Mouse (Mus musculus) liver, adult 2 months (tissue): ENCODE results near the gene Dlst. TPM values are rescaled to one million over a fixed set of nuclear protein-coding genes. Genes with fewer than 3 reads are reported as not detected.

Experiments
- DNase-seq: peaks from one replicate; pipeline ENCODE4 v3.0.0-alpha.2; 2011; ENCODE audit warnings: low read depth, low spot score; ENCODE audit errors: extremely low read depth
- H3K27ac ChIP-seq: fragments of 200-500 bp; replicated peaks from 2 replicates; pipeline ENCODE4 v1.5.1; 2012; ENCODE audit warnings: low read depth, mild to moderate bottlenecking, control low read depth, inconsistent platforms, low read length; ENCODE audit not compliant: insufficient read depth
- H3K27me3 ChIP-seq: fragments of 200-500 bp; 2 replicates; pipeline ENCODE4 v1.6.1; 2012; ENCODE audit warnings: mild to moderate bottlenecking, moderate library complexity, low read length, inconsistent platforms; ENCODE audit not compliant: control insufficient read depth, insufficient read depth
- H3K36me3 ChIP-seq: fragments of 200-500 bp; 2 replicates; pipeline ENCODE4 v1.6.1; 2012; ENCODE audit warnings: low read length, inconsistent platforms; ENCODE audit not compliant: control insufficient read depth, insufficient read depth
- H3K4me1 ChIP-seq: fragments of 200-500 bp; 2 replicates; pipeline ENCODE4 v1.6.1; 2011; ENCODE audit warnings: low read length; ENCODE audit not compliant: control insufficient read depth, insufficient read depth
- H3K4me3 ChIP-seq: fragments of 200-500 bp; 2 replicates; pipeline ENCODE4 v1.5.1; 2011; ENCODE audit warnings: low read depth, mild to moderate bottlenecking, control low read depth, low read length, moderate library complexity; ENCODE audit not compliant: insufficient read depth
- H3K79me2 ChIP-seq: fragments of 200-500 bp; 2 replicates; pipeline ENCODE4 v1.6.1; 2012; ENCODE audit warnings: inconsistent platforms, mild to moderate bottlenecking, low read length, moderate library complexity; ENCODE audit not compliant: control insufficient read depth, insufficient read depth
- H3K9ac ChIP-seq: fragments of 200-500 bp; 2 replicates; pipeline ENCODE4 v1.6.1; 2012; ENCODE audit warnings: low read depth, mild to moderate bottlenecking, control low read depth, inconsistent platforms, low read length
- CTCF ChIP-seq: fragments of 200-500 bp; IDR thresholded peaks from 2 replicates; pipeline ENCODE4 v1.5.1; 2011; ENCODE audit warnings: low read depth, low read length, control low read depth
- POLR2A ChIP-seq: fragments of 200-500 bp; IDR thresholded peaks from 2 replicates; pipeline ENCODE4 v1.6.1; 2011; ENCODE audit warnings: low read length, control low read depth; ENCODE audit not compliant: insufficient read depth; ENCODE audit errors: extremely low read depth
- WGBS: fragments of 180-500 bp; shearing (Covaris S2); methylation state at CpG from one replicate; pipeline ENCODE4 v1.1.7; 2018; 5-methylcytosine and 5-hydroxymethylcytosine counted together
- polyA plus RNA-seq: library from polyadenylated mRNA; depleted of rRNA; stranded (reverse); fragments of >200 nt; gene quantifications from 2 replicates; pipeline ENCODE4 v1.2.3, GENCODE M21; 2012
- total RNA-seq: library from RNA; depleted of rRNA; stranded (reverse); fragments of >200 nt; gene quantifications from 2 replicates; pipeline ENCODE4 v1.2.3, GENCODE M21; 2014

Gene Dlst
- total and polyA plus RNA-seq, 2 experiments, result 111 to 149 TPM

- peaks cover 18% of the 10 kb centered on the region; the same call in 1 of the 2 replicates for H3K79me2 ChIP-seq
- H3K27me3 ChIP-seq, result no peaks in the 10 kb centered on the region
- peaks cover 23% of the 10 kb centered on the region for H3K4me1 ChIP-seq
- TF ChIP-seq POLR2A (no peak), CTCF (no peak)
- 92% methylated on average over 4 of the region's 4 CpGs for WGBS
- no peak overlapping the region for H3K4me3 ChIP-seq
- H3K9ac ChIP-seq, result no peak overlapping the region
- H3K36me3 ChIP-seq, result no peaks in the 10 kb centered on the region; the same call in 1 of the 2 replicates
- H3K27ac ChIP-seq, result no peak overlapping the region
- no peak for DNase-seq
Observed at GRCm38 (mm10) chr12:85109426-85109825, 1.2 kb upstream of the Dlst start.

GRCm38 (mm10) chr12:85110011-85110697 is 479 bp upstream of the Dlst start:
- Histone ChIP-seq H3K9ac (peak overlapping the region; percentile 99), H3K4me1 (peaks cover 21% of the 10 kb centered on the region), H3K4me3 (peak overlapping the region; percentile 85), H3K36me3 (peaks cover 5% of the 10 kb centered on the region), H3K79me2 (peaks cover 18% of the 10 kb centered on the region; the same call in 1 of the 2 replicates), H3K27me3 (no peaks in the 10 kb centered on the region), H3K27ac (peak overlapping the region; percentile 71)
- WGBS, result 12% methylated on average over 18 of the region's 18 CpGs
- TF ChIP-seq CTCF (no peak), POLR2A (no peak)
- peak; percentile 42 for DNase-seq

- DNase-seq, result peak; percentile 83
- Histone ChIP-seq H3K27me3 (no peaks in the 10 kb centered on the region), H3K79me2 (peaks cover 23% of the 10 kb centered on the region; the same call in 1 of the 2 replicates), H3K27ac (peak overlapping the region; percentile 69), H3K4me1 (peaks cover 21% of the 10 kb centered on the region), H3K4me3 (0 out of 2 replicates have a peak overlapping the region, but pooled peaks have one; percentile 6), H3K9ac (peak overlapping the region; percentile 29; the same call in 1 of the 2 replicates), H3K36me3 (peaks cover 15% of the 10 kb centered on the region)
- no peak for TF ChIP-seq CTCF
- TF ChIP-seq POLR2A, result no peak
- 29% methylated on average over 7 of the region's 7 CpGs for WGBS
Observed at GRCm38 (mm10) chr12:85112550-85113251, 2.1 kb downstream of the Dlst start.

- Histone ChIP-seq H3K4me3 (no peak overlapping the region), H3K27me3 (no peaks in the 10 kb centered on the region), H3K4me1 (peaks cover 21% of the 10 kb centered on the region), H3K27ac (peak overlapping the region; percentile 69), H3K36me3 (peaks cover 21% of the 10 kb centered on the region), H3K9ac (no peak overlapping the region), H3K79me2 (peaks cover 23% of the 10 kb centered on the region; the same call in 1 of the 2 replicates)
- WGBS, result 21% methylated on average over 3 of the region's 3 CpGs
- no peak for TF ChIP-seq CTCF
- TF ChIP-seq POLR2A, result no peak
- peak; percentile 66 for DNase-seq
Observed at GRCm38 (mm10) chr12:85113337-85113736, 2.7 kb downstream of the Dlst start.

- no peak for TF ChIP-seq CTCF
- no peak for TF ChIP-seq POLR2A
- H3K79me2 ChIP-seq, result peaks cover 25% of the 10 kb centered on the region; the same call in 1 of the 2 replicates
- H3K4me1 ChIP-seq, result peaks cover 21% of the 10 kb centered on the region
- no peak for DNase-seq
- H3K36me3 ChIP-seq, result peaks cover 27% of the 10 kb centered on the region
- no peak overlapping the region for H3K27ac ChIP-seq
- no peaks in the 10 kb centered on the region for H3K27me3 ChIP-seq
- H3K9ac ChIP-seq, result no peak overlapping the region
- no peak overlapping the region for H3K4me3 ChIP-seq
- 83% methylated on average over 3 of the region's 3 CpGs for WGBS
Observed at GRCm38 (mm10) chr12:85113917-85114316, 3.3 kb downstream of the Dlst start.
